Mouse (Mus musculus) inflammation-experienced regulatory T-cells (primary cell): ENCODE results near the gene Dcxr. TPM values are rescaled to one million over a fixed set of nuclear protein-coding genes. Genes with fewer than 3 reads are reported as not detected.

Experiments
- polyA plus RNA-seq, 2 experiments: library from polyadenylated mRNA; unstranded; fragments of 100-300 nt; shearing (Covaris generic); gene quantifications; one replicate each; pipeline ENCODE4 v1.2.1; 2017

The Dcxr gene
- 10 to 100 TPM in 1 of 2 experiments, 1 to 10 TPM in 1; 7.4 to 23.4 TPM for polyA plus RNA-seq

GRCm38 (mm10) chr11:120727169-120727527, at the start of gene Dcxr:
Gene Dcxr (minus strand): TSS chr11:120727281.

DNA sequence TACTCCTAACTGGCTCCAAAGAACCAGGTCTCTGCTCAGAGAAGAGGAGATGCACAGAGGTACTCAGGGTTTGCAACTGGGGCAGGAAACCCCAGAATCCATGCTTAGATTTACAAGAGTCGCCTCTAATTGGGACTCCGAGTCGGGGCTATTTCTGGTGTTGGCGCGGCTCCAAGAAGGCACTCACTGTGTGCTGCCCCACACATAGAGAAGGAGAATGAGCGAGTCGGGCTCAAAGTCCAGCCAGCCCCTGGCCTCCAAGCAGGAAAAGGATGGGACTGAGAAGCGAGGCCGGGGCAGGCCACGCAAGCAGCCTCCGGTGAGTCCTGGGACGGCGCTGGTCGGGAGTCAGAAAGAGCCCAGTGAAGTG, 35.6 kb upstream of the Dcxr start, which contains the start of gene Hmga1b:
Hmga1b (plus strand) TSS at position 123 of the 370 bp plus-strand sequence.

DNA sequence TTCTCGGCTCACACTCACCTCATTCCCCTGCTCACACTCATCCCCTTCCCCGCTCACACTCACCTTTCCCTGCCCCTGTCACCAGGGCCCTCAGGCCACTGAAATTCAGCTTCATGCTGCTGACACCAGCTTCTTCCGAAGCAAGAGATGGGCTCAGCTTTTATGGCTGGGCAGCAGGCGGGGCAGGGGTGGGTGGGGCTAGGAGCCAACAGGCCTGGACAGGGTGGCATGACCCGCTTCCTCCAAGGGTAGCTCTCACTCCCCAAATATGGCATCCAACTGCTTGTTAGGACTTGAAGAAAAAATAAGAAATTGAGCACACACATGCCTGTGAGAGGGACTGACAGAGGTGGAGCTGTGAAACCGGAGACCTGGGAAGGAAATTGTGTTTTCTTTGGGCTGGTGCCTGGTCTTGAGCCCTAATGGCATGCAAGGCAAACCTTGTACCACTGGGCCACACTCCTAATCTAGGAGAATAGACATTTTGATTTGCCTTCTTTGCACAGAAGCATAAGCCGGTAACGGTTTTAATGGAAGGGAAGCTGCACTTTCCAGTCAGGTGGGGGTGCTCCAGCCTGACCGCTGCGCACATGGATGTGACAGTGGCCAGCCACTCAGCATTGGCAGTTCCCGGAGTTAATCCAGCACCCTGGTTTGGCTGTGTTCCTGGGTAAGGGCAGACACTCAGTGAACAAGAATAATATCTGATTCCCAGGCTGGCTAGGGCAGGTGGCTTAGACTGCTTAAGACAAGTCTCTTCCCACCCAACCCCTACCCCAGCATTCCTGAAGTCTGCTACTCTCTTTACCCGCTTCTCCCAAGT, 5.0 kb upstream of the Dcxr start, which contains the start of gene Cbr2:
Cbr2 (minus strand) TSS at position 257 of the 823 bp plus-strand sequence.

DNA sequence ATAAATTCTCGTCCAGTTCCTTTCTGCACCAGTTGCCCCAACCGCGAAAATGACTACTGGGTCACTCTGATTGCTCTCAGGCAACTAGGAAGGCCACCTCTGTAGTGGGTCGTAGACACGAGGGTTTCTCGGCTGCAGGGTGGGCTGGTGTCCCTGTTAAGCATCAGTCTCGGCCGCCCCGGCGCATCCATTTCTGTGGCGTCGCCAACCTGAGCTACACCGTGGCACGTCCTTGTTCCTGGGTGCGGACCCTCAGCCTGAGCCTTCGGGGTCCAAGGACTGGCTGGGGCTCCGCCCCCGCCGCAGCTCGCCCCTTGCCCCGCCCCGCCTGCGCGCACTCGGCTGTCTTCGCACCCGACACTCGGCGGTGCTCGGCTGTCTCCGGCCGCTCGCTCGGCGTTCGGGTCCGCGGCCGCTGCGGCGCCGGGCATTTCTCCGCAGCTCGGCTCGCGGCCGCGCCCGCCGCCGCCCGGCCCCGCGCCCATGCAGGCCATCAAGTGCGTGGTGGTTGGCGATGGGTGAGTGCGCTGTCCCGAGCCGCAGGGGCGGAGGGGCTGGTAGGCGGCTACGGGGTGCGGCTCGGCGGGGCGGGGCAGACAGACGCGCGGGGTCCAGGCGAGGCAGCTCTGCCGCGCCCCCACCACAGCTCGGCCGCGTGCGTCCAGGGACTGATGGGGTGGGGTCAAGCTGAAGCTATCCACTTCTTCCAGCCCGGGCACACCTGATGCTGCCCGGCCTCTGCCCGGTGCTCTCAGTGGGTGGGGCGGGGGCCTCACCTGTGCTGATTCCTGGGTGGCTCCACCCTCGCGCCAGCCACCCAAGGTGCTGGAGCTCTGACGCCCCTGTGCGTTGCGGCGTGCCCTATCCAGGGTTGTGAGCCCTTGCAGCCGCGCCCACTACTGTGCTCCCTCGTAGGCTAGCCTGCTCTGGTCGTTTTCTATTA, 5.7 kb downstream of the Dcxr start, which contains the start of gene Rac3:
Rac3 (plus strand) TSS at position 347 of the 943 bp plus-strand sequence.

GRCm38 (mm10) chr11:120713580-120714518, 13.2 kb downstream of the Dcxr start, which contains the start of the genes Cenpx and Lrrc45:
Gene Cenpx (minus strand): TSS chr11:120713738.
Gene Lrrc45 (plus strand): TSS chr11:120713925.

Other genes with a start within 250 kb of the Dcxr start
- 10 to 100 TPM; 65.5 to 81.0 TPM for gene Mrpl12, start 242.7 kb downstream of the Dcxr start, polyA plus RNA-seq
- 10 to 100 TPM in 1 of 2 experiments, 1 to 10 TPM in 1; 9.8 to 22.0 TPM for gene Slc25a10, start 235.4 kb downstream of the Dcxr start, polyA plus RNA-seq
- gene Gcgr, start 196.6 kb downstream of the Dcxr start, polyA plus RNA-seq = not detected
- 100 to 1,000 TPM; 111 to 150 TPM for gene Mcrip1, start 177.6 kb downstream of the Dcxr start, polyA plus RNA-seq
- 1 to 10 TPM in 1 of 2 experiments, under 1 TPM in 1; 0.63 to 1.8 TPM for gene Ppp1r27, start 176.1 kb downstream of the Dcxr start, polyA plus RNA-seq
- gene P4hb, start 154.0 kb downstream of the Dcxr start, polyA plus RNA-seq = 100 to 1,000 TPM; 247 to 254 TPM
- 100 to 1,000 TPM; 707 to 884 TPM for gene Arhgdia, start 145.7 kb downstream of the Dcxr start, polyA plus RNA-seq
- 100 to 1,000 TPM; 253 to 299 TPM for gene Alyref, start 128.9 kb downstream of the Dcxr start, polyA plus RNA-seq
- gene Anapc11, start 128.9 kb downstream of the Dcxr start, polyA plus RNA-seq = 100 to 1,000 TPM; 116 to 144 TPM
- 1 to 10 TPM in 1 of 2 experiments, not detected in 1; 1.0 TPM for gene Npb, start 118.8 kb downstream of the Dcxr start, polyA plus RNA-seq
- gene Pcyt2, start 109.3 kb downstream of the Dcxr start, polyA plus RNA-seq = 100 to 1,000 TPM; 142 to 194 TPM
- gene Sirt7, start 102.0 kb downstream of the Dcxr start, polyA plus RNA-seq = 100 to 1,000 TPM; 275 to 320 TPM
- 10 to 100 TPM; 22.8 to 25.0 TPM for gene Mafg, start 93.7 kb downstream of the Dcxr start, polyA plus RNA-seq
- 1 to 10 TPM in 1 of 2 experiments, under 1 TPM in 1; 0.43 to 3.8 TPM for gene Pycr1, start 83.5 kb downstream of the Dcxr start, polyA plus RNA-seq
- gene Myadml2, start 79.1 kb downstream of the Dcxr start, polyA plus RNA-seq = under 1 TPM; 0.38 to 0.75 TPM
- gene Notum, start 66.1 kb downstream of the Dcxr start, polyA plus RNA-seq = under 1 TPM; 0.11 to 0.97 TPM
- gene Aspscr1, start 54.3 kb downstream of the Dcxr start, polyA plus RNA-seq = 100 to 1,000 TPM; 142 to 153 TPM
- 100 to 1,000 TPM; 111 to 157 TPM for gene Cenpx, start 13.5 kb downstream of the Dcxr start, polyA plus RNA-seq
- gene Lrrc45, start 13.4 kb downstream of the Dcxr start, polyA plus RNA-seq = 10 to 100 TPM; 64.1 to 74.7 TPM
- gene Rac3, start 5.8 kb downstream of the Dcxr start, polyA plus RNA-seq = 1 to 10 TPM in 1 of 2 experiments, under 1 TPM in 1; 0.87 to 1.8 TPM
- gene Cbr2, start 4.8 kb upstream of the Dcxr start, polyA plus RNA-seq = not detected
- 10 to 100 TPM; 27.2 to 28.0 TPM for gene Hmga1b, start 35.5 kb upstream of the Dcxr start, polyA plus RNA-seq
- gene Rfng, start 56.9 kb upstream of the Dcxr start, polyA plus RNA-seq = 10 to 100 TPM; 34.6 to 49.4 TPM
- gene Gps1, start 57.0 kb upstream of the Dcxr start, polyA plus RNA-seq = 100 to 1,000 TPM; 160 to 176 TPM
- gene Dus1l, start 69.1 kb upstream of the Dcxr start, polyA plus RNA-seq = 10 to 100 TPM; 76.1 to 76.4 TPM
- gene Fasn, start 97.3 kb upstream of the Dcxr start, polyA plus RNA-seq = 10 to 100 TPM; 43.4 to 45.6 TPM
- gene Ccdc57, start 205.6 kb upstream of the Dcxr start, polyA plus RNA-seq = 1 to 10 TPM in 1 of 2 experiments, under 1 TPM in 1; 0.48 to 1.1 TPM
- gene Slc16a3, start 221.2 kb upstream of the Dcxr start, polyA plus RNA-seq = 1 to 10 TPM; 4.9 to 9.9 TPM